Mouse (Mus musculus) ES-Bruce4 (cell line): ENCODE measurements at regions not wholly inside any gene's neighbourhood (a gene's known extent, or its start where the extent isn't known, plus 50 kb on each side); places are given as distances from the start of the nearest gene placed in this dataset.

Experiments used
- CTCF ChIP-seq: IDR thresholded peaks from one replicate; pipeline ENCODE4 v1.8.1; 2011; ENCODE audit warnings: low read depth, low read length
- POLR2A ChIP-seq: IDR thresholded peaks from one replicate; pipeline ENCODE4 v1.8.1; 2011; ENCODE audit warnings: low read length; ENCODE audit not compliant: insufficient read depth

DNA sequence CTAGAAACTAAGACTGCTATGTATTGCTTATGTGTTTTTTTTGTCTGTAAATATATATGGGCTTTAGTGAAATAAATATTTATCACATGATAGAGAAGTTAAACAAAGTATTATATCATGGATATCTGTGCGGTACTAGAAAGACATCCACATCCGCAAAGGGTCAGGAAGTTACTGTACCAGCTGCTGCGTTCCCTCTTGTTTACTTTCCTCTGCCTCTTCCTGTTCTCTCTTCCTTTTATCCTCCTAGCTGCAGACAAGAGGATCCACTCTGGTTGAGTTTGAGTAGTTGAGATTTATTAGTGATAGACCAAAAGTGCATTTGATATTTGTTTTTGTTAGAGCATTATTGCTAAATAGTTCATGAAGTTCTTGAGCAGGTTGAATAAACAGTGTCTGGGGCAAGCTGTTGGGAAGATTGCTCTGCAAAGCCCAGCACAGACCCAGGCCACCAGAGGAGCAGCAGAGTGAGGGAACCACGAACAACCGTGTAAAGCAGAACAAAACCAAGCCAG lies 106.6 kb upstream of the Adra1b start:
- TF ChIP-seq CTCF (no peak), POLR2A (no peak)
